Mouse (Mus musculus) T-helper 1 cell (primary cell): Measurements from ENCODE around the gene Gm14410.
"Not testable (repeated sequence)": the region's sequence is repeated elsewhere in the genome, so short reads cannot be mapped to it uniquely, and the experiment has no call there.

ENCODE experiments used
- in situ Hi-C: fragments of 300-600 bp; cut with MboI, MseI; formaldehyde crosslinking; loops from one replicate; pipeline ENCODE4 v1.15.1; 2025; ENCODE audit warnings: high pct_unique_total_duplicates

Gm14410 gene

DNA sequence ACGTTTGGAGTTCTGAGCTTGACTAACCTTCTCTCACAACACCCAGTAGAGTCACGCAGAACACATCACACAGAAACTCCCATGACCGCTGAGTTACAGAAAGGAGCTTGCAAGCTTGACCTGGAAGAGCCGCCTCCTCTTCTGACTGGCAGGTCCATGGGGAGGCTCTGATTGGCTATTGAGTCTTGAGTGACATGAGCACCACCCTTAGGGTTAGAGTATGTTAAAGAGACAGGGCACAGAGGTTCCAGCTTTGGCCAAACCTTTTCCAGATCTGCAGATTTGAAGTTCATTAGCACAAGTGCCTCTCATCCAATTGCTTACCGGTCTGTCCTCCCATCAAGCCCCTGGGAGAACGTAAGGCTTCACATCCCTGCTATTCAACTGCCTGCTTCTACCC, at the start of gene Gm14410:
Gene Gm14410, minus strand, starts transcription at position 81 of the 400 bp plus-strand sequence.
- in situ Hi-C loops = loop anchor here (25.0 kb wide), 5 partner anchors 569 to 1869 kb away; partner anchors contain the start of genes Gm14308, Gm14434, Gm2007 and Gm4631

- in situ Hi-C loops = loop anchor here (5.0 kb wide), 1 partner anchor 310 kb away; no protein-coding TSS in a partner anchor
Measured at GRCm38 (mm10) chr2:177247449-177247848, 41.2 kb upstream of the Gm14410 start.

DNA sequence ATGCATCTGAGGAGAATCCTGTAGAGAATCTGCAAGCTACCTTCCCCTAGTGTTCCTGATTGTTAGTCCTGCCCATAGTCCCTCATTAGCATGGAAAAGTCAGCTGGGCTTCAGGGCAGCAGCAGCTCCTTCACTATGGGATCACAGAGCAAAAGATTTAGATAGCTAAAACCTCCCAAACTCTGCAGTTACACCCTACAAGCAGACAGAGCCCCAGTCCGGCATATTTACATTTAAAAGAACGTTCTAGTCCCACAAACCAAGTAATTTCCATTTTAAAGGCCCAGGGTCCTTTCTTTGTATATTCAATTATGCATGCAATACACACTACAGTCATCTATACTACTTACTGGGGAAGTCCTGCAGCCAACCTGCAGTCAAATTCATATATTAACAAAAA, 24.2 kb upstream of the Gm14410 start:
- in situ Hi-C loops = not testable (repeated sequence)

DNA sequence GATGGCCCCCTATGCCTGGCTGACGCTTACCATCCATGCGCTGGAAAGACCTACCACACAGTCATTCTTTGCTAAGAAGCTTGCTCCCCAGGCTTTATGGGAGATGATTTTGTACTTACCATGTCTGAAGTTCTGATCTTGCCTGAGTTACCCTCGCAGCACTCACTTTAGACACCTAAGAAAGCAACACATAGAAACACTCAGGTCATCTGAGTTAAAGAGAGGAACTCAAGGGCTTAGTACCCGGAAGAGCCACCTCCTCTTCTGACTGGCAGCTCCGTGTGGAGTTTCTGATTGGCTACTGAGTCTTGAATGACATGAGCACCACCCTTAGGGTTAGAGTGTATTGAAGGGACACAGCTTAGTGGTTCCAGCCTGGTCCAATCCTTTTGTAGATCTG, 33.5 kb downstream of the Gm14410 start:
- in situ Hi-C loops = loop anchor here (25.0 kb wide), 1 partner anchor 740 kb away; no protein-coding TSS in a partner anchor
